Mouse (Mus musculus) liver, postnatal 0 days (tissue): Measurements from ENCODE around the gene Krtap1-4.

Experiments
- CTCF ChIP-seq: sonication (generic); IDR thresholded peaks from 2 replicates; pipeline ENCODE4 v1.5.1; 2016; ENCODE audit warnings: antibody characterized with exemption, low read depth
- EP300 ChIP-seq: IDR thresholded peaks from 2 replicates; pipeline ENCODE4 v1.6.1; 2016; ENCODE audit warnings: antibody characterized with exemption, low read depth, mild to moderate bottlenecking

DNA sequence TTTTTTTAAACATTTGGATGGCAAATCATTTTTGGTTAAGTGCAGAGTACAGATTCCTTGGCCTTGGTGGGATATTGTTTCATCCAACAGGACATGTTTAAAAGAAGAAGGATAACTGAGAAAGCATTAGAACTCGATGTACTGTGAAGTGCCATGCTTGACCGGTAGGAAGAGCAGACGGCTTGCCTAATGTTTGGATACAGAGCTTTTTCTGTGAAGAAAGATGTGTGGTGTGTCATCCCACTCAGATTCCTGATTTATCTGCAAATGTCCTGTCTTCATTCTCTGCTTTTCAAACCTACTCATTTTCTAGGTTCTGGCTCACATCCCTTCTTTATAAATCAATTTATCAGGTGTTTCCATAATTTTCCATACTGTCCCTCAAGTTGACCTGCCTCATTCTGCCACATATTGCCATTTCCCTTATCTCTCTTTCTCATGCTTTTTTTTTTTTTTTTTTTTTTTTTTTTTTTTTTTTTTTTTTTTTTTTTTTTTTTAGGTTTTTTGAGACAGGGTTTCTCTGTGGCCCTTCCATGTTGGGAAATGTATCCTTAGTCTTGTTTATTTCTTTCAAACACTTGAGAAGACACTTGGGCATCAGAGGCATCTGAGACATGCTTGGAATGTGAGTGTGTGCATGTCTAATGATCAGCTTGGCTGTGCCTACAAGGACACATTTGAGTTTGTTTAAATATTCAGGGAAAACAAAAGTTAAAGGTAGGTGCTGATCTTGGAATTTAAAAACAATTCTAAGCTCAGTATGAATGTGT is 25.3 kb downstream of the Krtap1-4 start:
- TF ChIP-seq CTCF = no peak
- TF ChIP-seq EP300 = no peak
